Mouse (Mus musculus) kidney, adult 2 months (tissue): ENCODE measurements around the gene Gabpb2. TPM values are rescaled to one million over a fixed set of nuclear protein-coding genes. Genes with fewer than 3 reads are reported as not detected.
A peak's percentile ranks its signal among the peaks of the same experiment; 100 is the strongest.

Experiments
- DNase-seq: peaks from one replicate; pipeline ENCODE4 v3.0.0; 2021
- H3K27ac ChIP-seq: fragments of 200-500 bp; 2 replicates; pipeline ENCODE4 v1.5.1; 2012; ENCODE audit warnings: low read depth, low read length, control low read depth, inconsistent platforms; ENCODE audit not compliant: insufficient read depth
- H3K27me3 ChIP-seq: fragments of 200-500 bp; replicated peaks from 2 replicates; pipeline ENCODE4 v1.6.1; 2012; ENCODE audit warnings: mild to moderate bottlenecking, moderate library complexity, low read length, inconsistent platforms; ENCODE audit not compliant: control insufficient read depth, insufficient read depth
- H3K36me3 ChIP-seq: fragments of 200-500 bp; 2 replicates; pipeline ENCODE4 v1.6.1; 2012; ENCODE audit warnings: mild to moderate bottlenecking, moderate library complexity, low read length, inconsistent platforms; ENCODE audit not compliant: control insufficient read depth, insufficient read depth
- H3K4me1 ChIP-seq: fragments of 200-500 bp; 2 replicates; pipeline ENCODE4 v1.6.1; 2011; ENCODE audit warnings: low read length; ENCODE audit not compliant: control insufficient read depth, insufficient read depth
- H3K4me3 ChIP-seq: fragments of 200-500 bp; 2 replicates; pipeline ENCODE4 v1.5.1; 2011; ENCODE audit warnings: mild to moderate bottlenecking, low read depth, low read length, control low read depth; ENCODE audit not compliant: insufficient read depth
- CTCF ChIP-seq: fragments of 200-500 bp; conservative IDR thresholded peaks from 2 replicates; pipeline ENCODE4 v1.5.1; 2011; ENCODE audit warnings: low read depth, mild to moderate bottlenecking, control low read depth, low read length, moderate library complexity, mixed read lengths; ENCODE audit not compliant: insufficient read depth, insufficient read length
- POLR2A ChIP-seq: fragments of 200-500 bp; IDR thresholded peaks from one replicate; pipeline ENCODE4 v1.6.1; 2011; ENCODE audit warnings: low read depth, low read length, control low read depth
- WGBS: fragments of 180-500 bp; shearing (Covaris S2); methylation state at CpG from one replicate; pipeline ENCODE4 v1.1.7; 2018; 5-methylcytosine and 5-hydroxymethylcytosine counted together
- polyA plus RNA-seq: library from polyadenylated mRNA; depleted of rRNA; stranded (reverse); fragments of >200 nt; gene quantifications from 2 replicates; pipeline ENCODE4 v1.2.3, GENCODE M21; 2012; rRNA removed

Gabpb2 gene
- polyA plus RNA-seq: 9.8 and 10.6 TPM in 2 replicates

DNA sequence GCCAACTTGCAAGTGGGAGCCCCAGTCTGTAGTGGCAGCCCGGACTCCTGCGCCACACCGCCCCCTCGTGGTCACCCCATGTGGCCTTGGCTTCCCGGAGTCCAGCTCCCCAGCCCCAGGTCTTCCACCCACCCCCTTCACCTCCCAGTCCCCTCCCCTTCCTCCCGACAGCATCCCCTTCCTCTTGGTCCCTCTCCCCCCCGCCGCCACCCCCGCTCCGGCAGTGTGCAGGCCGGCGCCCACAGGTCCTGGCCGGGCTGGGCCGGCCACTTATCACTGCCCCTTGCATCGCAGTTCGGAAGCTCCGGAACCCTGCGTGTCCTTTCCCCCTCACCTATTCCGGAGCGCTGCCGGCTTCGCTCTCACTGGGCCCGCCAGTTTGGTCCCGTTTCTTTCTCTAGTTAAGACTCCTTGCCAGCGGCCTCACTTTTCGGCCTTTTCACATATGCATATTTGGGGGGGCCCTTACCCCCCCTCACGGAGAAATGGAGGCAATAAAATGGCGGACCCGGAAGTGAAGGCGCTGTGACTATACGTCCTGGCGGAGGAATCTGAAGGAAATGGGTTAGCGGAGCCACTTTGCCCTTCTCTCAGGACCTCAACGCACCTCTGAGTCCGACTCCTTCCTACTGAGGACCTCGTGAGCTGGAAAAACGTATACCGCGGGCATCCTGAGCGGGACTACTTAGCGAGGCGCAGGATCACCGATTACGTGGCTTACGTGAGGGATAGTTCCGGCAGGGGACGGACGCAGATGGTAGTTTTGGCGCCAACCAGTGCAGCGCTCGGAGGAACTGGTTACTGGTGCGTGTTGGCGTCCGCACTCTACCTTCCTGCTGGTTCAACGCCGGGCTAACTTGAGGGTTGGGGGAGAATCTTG lies at the start of gene Gabpb2:
Gene Gabpb2 (minus strand): TSS at position 662 of the 880 bp plus-strand sequence.
- DNase-seq: peak; percentile 97
- under 1% methylated on average over 56 of the region's 56 CpGs for WGBS

DNA sequence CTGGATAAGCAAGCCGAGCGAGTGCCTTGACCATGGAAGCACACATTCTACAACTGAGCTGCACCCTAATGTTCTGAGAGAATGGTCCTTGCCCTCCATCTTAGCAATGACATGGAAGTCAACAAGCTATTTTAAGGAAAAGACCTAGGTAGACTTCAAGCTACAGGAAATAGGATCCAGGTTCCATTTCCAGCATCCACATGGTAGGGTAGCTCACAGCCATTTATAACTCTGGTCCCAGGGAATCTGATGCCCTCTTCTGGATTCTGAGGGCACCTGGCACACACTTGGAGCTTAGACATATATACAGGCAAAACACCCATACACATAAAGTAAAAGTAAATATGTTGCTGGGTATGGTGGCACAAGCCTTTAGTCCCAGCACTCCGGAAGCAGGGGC lies 48.3 kb upstream of the Gabpb2 start:
- 97% methylated on average over 3 of the region's 3 CpGs for WGBS
- TF ChIP-seq CTCF: no peak
- no peak for TF ChIP-seq POLR2A
- H3K36me3 ChIP-seq: no peaks in the 10 kb centered on the region
- H3K27me3 ChIP-seq: no peaks in the 10 kb centered on the region
- peaks cover 17% of the 10 kb centered on the region for H3K4me1 ChIP-seq
- no peak overlapping the region for H3K4me3 ChIP-seq
- H3K27ac ChIP-seq: no peak overlapping the region
- DNase-seq: no peak

More for the DNA sequence above, at the start of gene Gabpb2:
- Histone ChIP-seq H3K4me3 (peak within 1 kb of the TSS; percentile 89), H3K27me3 (no peaks in the 10 kb centered on the region), H3K4me1 (no peaks in the 10 kb centered on the region), H3K36me3 (peaks cover 1% of the 10 kb centered on the region), H3K27ac (peak within 1 kb of the TSS; percentile 99)
- peak; percentile 43 for TF ChIP-seq POLR2A
- TF ChIP-seq CTCF: peak; percentile 80

DNA sequence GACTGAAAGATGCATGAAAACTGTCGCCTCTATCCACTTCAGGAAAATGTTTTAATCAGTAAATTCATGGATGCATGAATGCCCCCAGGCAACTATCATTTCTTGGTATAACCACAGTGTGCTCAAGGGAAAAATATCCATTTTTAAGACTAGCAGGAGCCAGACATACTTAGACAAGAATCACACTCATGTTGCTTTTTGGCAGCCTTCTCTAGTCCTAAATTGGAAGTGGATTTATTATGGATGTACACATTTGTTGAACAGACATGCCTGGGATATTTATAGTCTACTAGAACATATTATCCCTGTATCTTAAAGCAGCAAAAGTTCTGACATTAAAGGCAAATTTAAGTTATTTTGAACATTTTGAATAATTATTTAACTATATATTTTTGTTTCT lies 47.0 kb upstream of the Gabpb2 start:
- no peak for DNase-seq
- no peak overlapping the region for H3K4me3 ChIP-seq
- H3K27ac ChIP-seq: no peak overlapping the region
- TF ChIP-seq CTCF: no peak
- TF ChIP-seq POLR2A: no peak
- no peaks in the 10 kb centered on the region for H3K36me3 ChIP-seq
- H3K4me1 ChIP-seq: peaks cover 12% of the 10 kb centered on the region
- H3K27me3 ChIP-seq: no peaks in the 10 kb centered on the region
- WGBS: 76% methylated on average over 1 of the region's 1 CpGs

DNA sequence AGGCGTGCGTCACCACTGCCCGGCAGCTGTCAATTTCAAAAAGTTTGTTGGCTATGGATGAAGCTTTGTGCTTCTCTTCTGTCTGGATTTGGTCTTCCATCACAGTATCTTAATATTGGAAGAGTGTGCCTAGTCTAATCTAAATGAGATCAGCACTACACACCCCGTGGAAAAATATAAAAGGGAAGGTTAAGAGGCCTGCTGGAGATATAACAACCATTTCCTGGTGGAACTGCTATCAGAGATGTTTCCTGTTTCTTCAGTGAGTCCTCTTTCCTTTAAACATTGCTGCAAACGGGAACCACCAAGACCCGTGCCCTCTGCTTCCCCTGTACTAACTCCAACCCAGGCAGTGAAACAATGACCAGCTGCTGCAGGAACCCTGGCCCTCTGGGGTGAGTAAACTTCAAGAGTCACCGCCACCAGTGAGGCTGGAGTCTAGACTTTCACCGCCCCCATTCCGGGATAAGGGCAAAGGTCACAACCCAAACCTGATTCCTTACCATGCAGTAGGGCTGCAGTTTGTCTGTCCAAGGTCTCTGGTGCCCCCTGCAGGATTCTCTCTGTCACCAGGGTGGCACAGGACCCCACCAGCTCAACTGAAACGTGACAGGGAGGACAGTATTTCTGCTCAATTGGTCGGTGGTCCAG lies 45.5 kb upstream of the Gabpb2 start:
- H3K27me3 ChIP-seq: no peaks in the 10 kb centered on the region
- H3K36me3 ChIP-seq: no peaks in the 10 kb centered on the region
- peak; percentile 95 for DNase-seq
- WGBS: 39% methylated on average over 11 of the region's 11 CpGs
- TF ChIP-seq CTCF (peak; percentile 88), POLR2A (no peak)
- no peak overlapping the region for H3K4me3 ChIP-seq
- H3K27ac ChIP-seq: no peak overlapping the region
- H3K4me1 ChIP-seq: peaks cover 5% of the 10 kb centered on the region; the same call in 1 of the 2 replicates

DNA sequence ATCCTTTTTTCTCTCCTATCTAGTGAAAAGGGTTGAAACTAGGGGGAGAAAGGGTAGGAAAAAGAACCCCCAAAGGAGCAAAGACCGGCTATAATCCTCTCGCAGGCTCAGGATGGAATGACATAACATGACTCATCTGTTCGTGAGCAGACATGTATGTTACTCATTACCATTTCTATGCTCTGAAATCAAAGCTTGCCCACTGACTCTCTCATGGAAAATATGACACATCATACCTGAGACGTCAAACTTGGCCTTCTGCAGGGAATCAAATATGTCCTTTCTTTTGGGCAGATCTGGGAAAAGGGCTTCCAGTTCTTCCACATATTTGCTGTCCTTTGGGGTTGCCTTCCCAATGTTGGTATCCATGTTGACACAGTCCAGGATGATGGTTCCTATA lies 44.3 kb upstream of the Gabpb2 start:
- no peak overlapping the region for H3K27ac ChIP-seq
- WGBS: 91% methylated on average over 4 of the region's 4 CpGs
- no peaks in the 10 kb centered on the region for H3K4me1 ChIP-seq
- no peak overlapping the region for H3K4me3 ChIP-seq
- no peaks in the 10 kb centered on the region; the same call in 1 of the 2 replicates for H3K36me3 ChIP-seq
- TF ChIP-seq POLR2A: no peak
- no peak for TF ChIP-seq CTCF
- DNase-seq: no peak
- H3K27me3 ChIP-seq: no peaks in the 10 kb centered on the region

DNA sequence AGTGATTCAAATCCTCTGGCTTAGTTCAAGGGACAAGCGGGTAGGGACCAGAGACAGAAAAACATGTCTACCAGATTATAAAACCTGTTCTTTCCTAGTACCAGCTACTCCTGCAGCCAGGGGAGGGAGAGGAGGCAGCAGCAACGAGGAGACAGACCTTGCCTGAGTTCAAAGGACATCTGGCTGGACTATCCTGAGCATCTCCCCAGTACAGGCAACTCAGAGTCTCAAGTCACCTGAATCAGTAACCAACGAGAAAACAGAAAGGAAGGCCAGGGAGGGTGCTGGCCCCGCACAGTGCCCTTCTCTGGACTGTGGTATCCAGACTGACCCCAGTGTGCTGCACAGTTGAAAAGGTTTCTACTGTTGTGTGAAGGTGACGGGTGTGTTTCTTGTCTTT lies 39.2 kb upstream of the Gabpb2 start:
- 57% methylated on average over 5 of the region's 5 CpGs for WGBS
- no peaks in the 10 kb centered on the region for H3K4me1 ChIP-seq
- TF ChIP-seq POLR2A (no peak), CTCF (no peak)
- DNase-seq: peak; percentile 79
- no peak overlapping the region for H3K4me3 ChIP-seq
- no peaks in the 10 kb centered on the region; the same call in none of the 2 replicates for H3K36me3 ChIP-seq
- no peaks in the 10 kb centered on the region for H3K27me3 ChIP-seq
- peak overlapping the region; percentile 36; the same call in 1 of the 2 replicates for H3K27ac ChIP-seq

DNA sequence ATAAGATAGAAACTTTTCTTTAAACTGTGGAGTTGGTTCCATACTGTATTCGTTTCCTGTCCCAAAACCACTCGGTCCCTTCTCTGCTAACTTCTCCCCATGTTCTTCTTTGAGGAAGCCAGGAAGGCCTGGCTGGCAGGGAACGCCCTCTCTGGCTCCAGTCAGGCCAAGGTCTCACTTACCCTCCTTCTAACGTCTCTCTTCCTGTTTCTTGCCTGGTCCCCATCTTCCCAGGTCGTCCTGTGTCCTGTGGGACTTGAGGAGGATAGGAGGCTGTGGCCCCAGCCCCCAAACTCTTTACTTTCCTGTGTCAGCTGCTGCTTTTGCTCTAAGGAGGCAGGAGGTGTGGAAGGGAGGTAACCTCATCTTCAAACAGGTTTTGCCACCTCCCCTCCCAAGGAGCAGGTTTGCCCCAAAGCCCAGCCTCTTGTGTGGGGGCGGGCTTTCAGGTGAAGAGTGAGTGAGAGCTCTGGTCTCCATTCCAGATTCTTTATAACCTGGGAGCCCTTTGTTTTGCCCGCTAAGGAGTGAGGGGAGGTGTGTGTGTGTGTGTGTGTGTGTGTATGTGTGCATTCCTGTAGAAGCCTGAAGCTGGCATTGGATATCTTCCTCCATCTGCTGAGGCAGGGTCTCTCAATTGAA lies 33.2 kb upstream of the Gabpb2 start, which contains the start of gene Bnipl:
Gene Bnipl (minus strand): TSS at position 411 of the 642 bp plus-strand sequence.
- 57% methylated on average over 7 of the region's 7 CpGs for WGBS
- DNase-seq: no peak
- TF ChIP-seq POLR2A (no peak), CTCF (no peak)
- Histone ChIP-seq H3K36me3 (no peaks in the 10 kb centered on the region; the same call in 1 of the 2 replicates), H3K4me3 (no peak within 1 kb of the TSS), H3K27ac (no peak within 1 kb of the TSS), H3K4me1 (no peaks in the 10 kb centered on the region), H3K27me3 (no peaks in the 10 kb centered on the region)
